Mouse (Mus musculus) testis, adult 2 months (tissue): ENCODE results near the gene Mgat3.

Experiments
- CTCF ChIP-seq: fragments of 200-500 bp; IDR thresholded peaks from 2 replicates; pipeline ENCODE4 v1.5.1; 2012; ENCODE audit warnings: low read depth, mild to moderate bottlenecking, inconsistent platforms, low read length, moderate library complexity; ENCODE audit not compliant: control insufficient read depth, insufficient read depth, insufficient replicate concordance
- POLR2A ChIP-seq: fragments of 200-500 bp; IDR thresholded peaks from 2 replicates; pipeline ENCODE4 v1.6.1; 2012; ENCODE audit warnings: low read depth, mild to moderate bottlenecking, inconsistent platforms, low read length, moderate library complexity; ENCODE audit not compliant: control insufficient read depth

DNA sequence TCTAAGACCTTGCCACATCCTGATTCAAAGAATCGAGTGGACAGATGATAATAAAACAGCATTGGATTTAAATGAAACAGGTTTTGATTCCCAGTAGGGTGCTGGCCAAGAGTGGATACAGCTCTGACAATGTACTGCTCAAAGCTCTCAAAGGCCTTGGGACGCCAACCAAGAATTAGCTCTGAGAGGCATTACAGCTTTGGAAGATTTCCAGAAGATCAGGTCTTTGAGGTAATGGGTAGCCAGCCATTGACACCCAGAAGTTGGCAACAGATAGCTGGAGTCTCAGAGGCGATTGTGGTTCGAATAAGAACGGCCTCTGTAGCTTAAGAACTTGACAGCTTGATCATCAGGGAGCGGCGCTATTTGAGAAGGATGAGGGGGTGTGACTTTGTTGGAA lies 8.0 kb downstream of the Mgat3 start:
- no peak for TF ChIP-seq CTCF
- no peak for TF ChIP-seq POLR2A
